Mouse (Mus musculus) ES-Bruce4 (cell line): ENCODE data around the gene Tlr2. TPM values are rescaled to one million over a fixed set of nuclear protein-coding genes. Genes with fewer than 3 reads are reported as not detected.
A peak's percentile ranks its signal among the peaks of the same experiment; 100 is the strongest.

Source experiments
- H3K27ac ChIP-seq: 2 replicates; pipeline ENCODE4 v1.5.1; 2012; ENCODE audit warnings: low read length, inconsistent platforms; ENCODE audit not compliant: insufficient read depth
- H3K27me3 ChIP-seq: 2 replicates; pipeline ENCODE4 v1.6.1; 2012; ENCODE audit warnings: mild to moderate bottlenecking, low read length, inconsistent platforms; ENCODE audit not compliant: control insufficient read depth, poor library complexity, insufficient read depth, severe bottlenecking
- H3K36me3 ChIP-seq: 2 replicates; pipeline ENCODE4 v1.6.1; 2012; ENCODE audit warnings: inconsistent platforms, mild to moderate bottlenecking, low read length, moderate library complexity; ENCODE audit not compliant: control insufficient read depth, poor library complexity, insufficient read depth, severe bottlenecking
- H3K4me1 ChIP-seq: one replicate; pipeline ENCODE4 v1.8.1; 2011; ENCODE audit warnings: low read length; ENCODE audit not compliant: control insufficient read depth, insufficient read depth
- H3K4me3 ChIP-seq: 2 replicates; pipeline ENCODE4 v1.5.1; 2011; ENCODE audit warnings: low read depth, mild to moderate bottlenecking, low read length
- H3K9ac ChIP-seq: 2 replicates; pipeline ENCODE4 v1.6.1; 2012; ENCODE audit warnings: low read depth, mild to moderate bottlenecking, inconsistent platforms; ENCODE audit not compliant: poor library complexity, severe bottlenecking
- H3K9me3 ChIP-seq: replicated peaks from 2 replicates; pipeline ENCODE4 v1.6.1; 2012; ENCODE audit warnings: mild to moderate bottlenecking, low read length, inconsistent platforms; ENCODE audit not compliant: control insufficient read depth, poor library complexity, insufficient read depth, severe bottlenecking
- CTCF ChIP-seq: IDR thresholded peaks from one replicate; pipeline ENCODE4 v1.8.1; 2011; ENCODE audit warnings: low read depth, low read length
- EP300 ChIP-seq: IDR thresholded peaks from 2 replicates; pipeline ENCODE4 v1.6.1; 2011; ENCODE audit warnings: low read depth, low read length; ENCODE audit not compliant: insufficient read depth
- POLR2A ChIP-seq: IDR thresholded peaks from one replicate; pipeline ENCODE4 v1.8.1; 2011; ENCODE audit warnings: low read length; ENCODE audit not compliant: insufficient read depth
- polyA plus RNA-seq: library from polyadenylated mRNA; stranded (reverse); fragments of >200 nt; gene quantifications from 2 replicates; pipeline ENCODE4 v1.2.4, GENCODE M21; 2011; ENCODE audit warnings: low read depth; ENCODE audit not compliant: missing spikeins, insufficient read depth, insufficient read length

Gene Tlr2
- polyA plus RNA-seq, 1 experiment = 2.0 TPM

DNA sequence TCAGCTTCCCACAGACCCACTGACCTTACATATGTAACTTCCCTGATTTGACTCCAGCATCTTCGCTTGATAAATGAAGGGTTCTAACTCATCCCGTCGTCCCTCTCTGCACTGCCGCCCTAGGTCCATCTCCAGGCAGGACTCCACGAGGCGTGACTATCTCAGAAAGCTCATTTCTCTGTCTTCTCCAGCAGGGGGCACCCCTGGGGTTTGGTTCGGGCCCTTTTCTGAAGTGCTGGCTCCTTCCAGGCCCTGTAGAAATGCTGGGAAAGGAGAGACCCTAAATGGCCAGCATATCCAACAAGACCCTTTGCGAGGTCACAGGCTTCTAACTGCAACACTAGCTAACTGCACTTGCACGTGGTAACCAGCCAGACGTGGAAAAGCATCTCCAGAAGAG, 43.7 kb downstream of the Tlr2 start:
- no peak for TF ChIP-seq EP300
- peak; percentile 61 for TF ChIP-seq CTCF
- TF ChIP-seq POLR2A = no peak
- no peaks in the 10 kb centered on the region for H3K27me3 ChIP-seq
- H3K27ac ChIP-seq = no peak overlapping the region

GRCm38 (mm10) chr3:83797098-83797497, 44.5 kb downstream of the Tlr2 start:
- Histone ChIP-seq H3K9me3 (peaks cover 8% of the 10 kb centered on the region; the same call in 1 of the 2 replicates), H3K27ac (no peak overlapping the region), H3K36me3 (no peaks in the 10 kb centered on the region), H3K27me3 (no peaks in the 10 kb centered on the region), H3K4me1 (no peaks in the 10 kb centered on the region), H3K9ac (no peak overlapping the region), H3K4me3 (no peak overlapping the region)
- no peak for TF ChIP-seq CTCF
- TF ChIP-seq POLR2A = no peak
- TF ChIP-seq EP300 = no peak

More for the DNA sequence above, 43.7 kb downstream of the Tlr2 start:
- Histone ChIP-seq H3K9ac (no peak overlapping the region), H3K36me3 (no peaks in the 10 kb centered on the region), H3K4me3 (no peak overlapping the region), H3K4me1 (no peaks in the 10 kb centered on the region), H3K9me3 (peaks cover 8% of the 10 kb centered on the region; the same call in 1 of the 2 replicates)

DNA sequence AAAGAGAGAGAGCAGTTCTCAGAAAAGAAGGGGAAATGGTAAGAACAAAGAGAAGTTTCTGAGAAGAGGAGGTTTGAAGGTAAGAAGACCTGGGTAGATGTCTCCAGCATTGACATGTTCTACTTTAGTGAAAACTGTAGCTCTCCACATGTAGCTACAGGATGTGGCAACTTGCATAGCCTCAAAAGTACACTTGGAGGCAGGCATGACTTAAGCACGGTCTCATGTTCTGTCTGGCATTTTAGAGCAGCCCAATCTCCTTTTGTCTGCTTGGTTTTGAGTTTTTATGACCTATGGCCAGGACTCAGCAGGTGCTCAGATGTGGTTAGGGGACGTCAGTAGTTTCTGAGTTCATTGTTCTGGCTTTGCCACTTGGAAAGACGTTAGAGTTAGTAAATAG, 50.1 kb downstream of the Tlr2 start:
- H3K9ac ChIP-seq = no peak overlapping the region
- H3K4me1 ChIP-seq = no peaks in the 10 kb centered on the region
- peaks cover 3% of the 10 kb centered on the region; the same call in 1 of the 2 replicates for H3K27me3 ChIP-seq
- no peak overlapping the region for H3K27ac ChIP-seq
- TF ChIP-seq CTCF (no peak), EP300 (no peak), POLR2A (no peak)
- no peaks in the 10 kb centered on the region for H3K36me3 ChIP-seq
- H3K4me3 ChIP-seq = no peak overlapping the region
- H3K9me3 ChIP-seq = peaks cover 14% of the 10 kb centered on the region; the same call in 1 of the 2 replicates

GRCm38 (mm10) chr3:83789651-83790451, 51.7 kb downstream of the Tlr2 start:
- H3K4me1 ChIP-seq = no peaks in the 10 kb centered on the region
- H3K4me3 ChIP-seq = peak overlapping the region; percentile 70
- peaks cover 3% of the 10 kb centered on the region; the same call in 1 of the 2 replicates for H3K27me3 ChIP-seq
- no peak overlapping the region for H3K27ac ChIP-seq
- H3K9ac ChIP-seq = peak overlapping the region; percentile 55; the same call in 1 of the 2 replicates
- no peak for TF ChIP-seq EP300
- TF ChIP-seq CTCF = no peak
- no peak for TF ChIP-seq POLR2A
- H3K9me3 ChIP-seq = peaks cover 9% of the 10 kb centered on the region; the same call in 1 of the 2 replicates
- H3K36me3 ChIP-seq = no peaks in the 10 kb centered on the region

GRCm38 (mm10) chr3:83787776-83788305, 53.7 kb downstream of the Tlr2 start:
- Histone ChIP-seq H3K9ac (no peak overlapping the region), H3K36me3 (no peaks in the 10 kb centered on the region), H3K27me3 (peaks cover 3% of the 10 kb centered on the region; the same call in 1 of the 2 replicates), H3K9me3 (peaks cover 9% of the 10 kb centered on the region; the same call in 1 of the 2 replicates), H3K27ac (no peak overlapping the region), H3K4me1 (no peaks in the 10 kb centered on the region), H3K4me3 (no peak overlapping the region)
- TF ChIP-seq EP300 (no peak), CTCF (no peak), POLR2A (no peak)

DNA sequence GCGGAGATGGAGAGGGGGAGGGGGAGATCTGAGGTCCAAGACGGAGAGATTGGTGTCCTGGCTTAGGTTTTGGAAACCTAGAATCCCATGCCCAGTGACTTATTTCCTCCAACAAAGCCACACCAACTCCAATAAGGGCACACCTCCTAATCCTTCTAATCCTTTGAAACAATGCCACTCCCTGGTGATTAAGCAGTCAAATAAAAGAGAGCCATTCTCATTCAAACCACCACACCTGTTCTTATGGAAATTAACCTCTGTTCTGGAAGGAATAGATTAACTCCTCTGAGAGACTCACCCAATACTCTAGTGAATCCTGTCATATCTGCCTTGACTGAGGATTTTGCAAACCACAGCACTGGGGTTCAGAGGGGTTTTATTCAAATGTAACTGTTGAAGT, 54.5 kb downstream of the Tlr2 start:
- H3K27ac ChIP-seq = no peak overlapping the region
- TF ChIP-seq POLR2A (no peak), EP300 (no peak), CTCF (no peak)
- H3K9me3 ChIP-seq = peaks cover 9% of the 10 kb centered on the region; the same call in 1 of the 2 replicates
- H3K4me1 ChIP-seq = no peaks in the 10 kb centered on the region
- no peaks in the 10 kb centered on the region for H3K36me3 ChIP-seq
- peaks cover 3% of the 10 kb centered on the region; the same call in 1 of the 2 replicates for H3K27me3 ChIP-seq
- no peak overlapping the region for H3K4me3 ChIP-seq
- no peak overlapping the region for H3K9ac ChIP-seq

Other genes with a start within 250 kb of the Tlr2 start
- 8.5 and 12.2 TPM in 2 replicates for gene Sfrp2, start 75.4 kb downstream of the Tlr2 start, polyA plus RNA-seq
- 42.8 and 51.5 TPM in 2 replicates for gene Tmem131l, start 198.4 kb upstream of the Tlr2 start, polyA plus RNA-seq